Mouse (Mus musculus) monocyte, adult 59 days (primary cell): ENCODE data around the gene Tas2r121. TPM values are rescaled to one million over a fixed set of nuclear protein-coding genes. Genes with fewer than 3 reads are reported as not detected.

Experiments used
- total RNA-seq, 2 experiments: library from RNA; stranded (reverse); gene quantifications; one replicate each; pipeline ENCODE4 v1.2.4; 2023

Gene Tas2r121
- total RNA-seq, result not detected

GRCm38 (mm10) chr6:132700907-132701306 lies at the start of gene Tas2r121:
Tas2r121 (minus strand) TSS chr6:132701007.

GRCm38 (mm10) chr6:132737935-132738334 lies 37.1 kb upstream of the Tas2r121 start, which contains the start of gene Tas2r115:
Tas2r115 (minus strand) TSS chr6:132738035.

GRCm38 (mm10) chr6:132711828-132712227 lies 11.0 kb upstream of the Tas2r121 start, which contains the start of gene Tas2r122:
Tas2r122 (minus strand) TSS chr6:132711928.

GRCm38 (mm10) chr6:132656653-132657052 lies 44.2 kb downstream of the Tas2r121 start, which contains the start of gene Tas2r120:
Tas2r120 (plus strand) TSS chr6:132656953.

GRCm38 (mm10) chr6:132651426-132651825 lies 49.4 kb downstream of the Tas2r121 start, which contains the start of gene A630073D07Rik:
A630073D07Rik (minus strand) TSS chr6:132651526.

Other genes with a start within 250 kb of the Tas2r121 start
- gene Prh1, start 131.2 kb downstream of the Tas2r121 start, total RNA-seq, result not detected
- not detected for gene Prp2, start 105.1 kb downstream of the Tas2r121 start, total RNA-seq
- not detected for gene A630073D07Rik, start 49.5 kb downstream of the Tas2r121 start, total RNA-seq
- not detected for gene Tas2r120, start 44.1 kb downstream of the Tas2r121 start, total RNA-seq
- not detected for gene Tas2r122, start 10.9 kb upstream of the Tas2r121 start, total RNA-seq
- not detected for gene Tas2r115, start 37.0 kb upstream of the Tas2r121 start, total RNA-seq
- gene Tas2r124, start 53.7 kb upstream of the Tas2r121 start, total RNA-seq, result not detected
- gene Tas2r102, start 61.1 kb upstream of the Tas2r121 start, total RNA-seq, result not detected
- not detected for gene Tas2r136, start 77.2 kb upstream of the Tas2r121 start, total RNA-seq
- not detected for gene Tas2r117, start 101.8 kb upstream of the Tas2r121 start, total RNA-seq
- not detected for gene Tas2r123, start 146.1 kb upstream of the Tas2r121 start, total RNA-seq
- not detected for gene Tas2r116, start 154.4 kb upstream of the Tas2r121 start, total RNA-seq
- gene Tas2r110, start 167.0 kb upstream of the Tas2r121 start, total RNA-seq, result not detected
- not detected for gene Tas2r113, start 192.0 kb upstream of the Tas2r121 start, total RNA-seq
- gene Tas2r125, start 208.6 kb upstream of the Tas2r121 start, total RNA-seq, result not detected